Mouse (Mus musculus): ENCODE results near the gene Vwa8.

GRCm38 (mm10) chr14:78851366-78851765, 2.5 kb downstream of the Vwa8 start:
- TF ChIP-seq CTCF (IDR thresholded peaks at IDR 0.05) (no peak), EP300 (IDR thresholded peaks at IDR 0.05) (no peak)
